Mouse (Mus musculus): Measurements from ENCODE around the gene Hsf2bp. TPM values are rescaled to one million over a fixed set of nuclear protein-coding genes. Genes with fewer than 3 reads are reported as not detected.

Hsf2bp gene
- polyA plus RNA-seq, 1 experiment, result not detected

DNA sequence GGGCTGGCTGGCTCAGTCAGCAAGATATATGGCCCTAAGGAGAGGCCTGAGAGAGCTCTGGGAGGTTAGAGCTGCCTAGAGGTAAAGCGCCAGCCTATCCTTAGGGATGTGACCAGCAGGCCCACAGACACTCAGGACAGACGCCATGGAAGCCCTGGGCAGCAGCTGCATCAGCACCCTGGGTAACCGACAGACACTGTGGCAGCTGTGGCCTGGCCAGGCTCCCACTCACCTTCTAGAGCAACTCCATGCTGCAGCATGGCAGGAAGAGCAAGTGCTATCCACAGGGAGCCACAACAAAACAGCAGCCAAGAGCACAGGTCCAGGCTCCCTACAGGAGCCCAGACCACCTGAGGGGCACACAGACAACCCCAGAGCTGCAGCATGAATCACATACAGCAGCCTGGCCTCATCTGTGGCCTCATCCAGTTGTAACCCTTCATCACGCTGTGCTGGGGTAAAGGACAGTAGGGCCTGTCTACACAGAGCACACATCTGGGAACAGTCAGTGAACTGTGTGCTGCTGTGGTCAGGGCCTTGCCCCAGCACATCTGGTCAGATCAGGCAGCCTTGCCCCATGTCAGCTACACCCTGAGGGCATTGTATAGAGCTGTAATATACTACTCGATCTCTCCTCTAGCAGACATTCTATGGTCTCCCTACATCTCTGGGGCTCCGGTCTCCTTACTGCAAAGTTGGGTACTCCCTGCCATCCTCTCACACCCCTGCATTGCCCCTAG is 100.9 kb downstream of the Hsf2bp start:
- Histone ChIP-seq H3K27ac (ENCODE audit: insufficient read depth, low read depth, low read length) (no peak overlapping the region), H3K4me1 (ENCODE audit: control insufficient read depth, insufficient read depth, low read length) (peaks cover 2% of the 10 kb centered on the region; the same call in 1 of the 2 replicates), H3K4me3 (ENCODE audit: insufficient read depth, low read length) (no peak overlapping the region)
- TF ChIP-seq CTCF (IDR thresholded peaks at IDR 0.05; ENCODE audit: low read depth, low read length) (no peak), POLR2A (IDR thresholded peaks at IDR 0.05; ENCODE audit: borderline replicate concordance, low read depth, low read length) (no peak)

DNA sequence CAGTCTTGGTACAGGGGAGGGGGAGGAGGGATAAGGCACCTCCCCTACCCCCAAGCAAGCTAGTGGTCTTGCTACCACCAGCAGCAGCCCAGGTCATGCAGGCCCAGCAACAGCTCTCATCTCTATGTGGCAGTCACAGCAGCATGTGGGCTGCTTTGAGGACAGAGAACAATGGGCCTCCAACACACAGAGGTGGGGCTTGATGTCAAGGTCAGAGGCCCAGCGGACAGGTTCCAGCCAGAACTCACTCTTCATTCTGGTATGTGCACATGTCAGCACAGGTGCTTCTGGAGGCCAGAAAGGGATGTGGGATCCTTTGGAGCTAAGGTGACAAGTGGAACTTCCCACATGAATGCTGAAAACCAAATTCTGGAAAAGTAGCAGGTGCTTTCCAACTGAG is 102.2 kb downstream of the Hsf2bp start:
- Histone ChIP-seq H3K4me1 (ENCODE audit: control insufficient read depth, insufficient read depth, low read length) (peaks cover 2% of the 10 kb centered on the region; the same call in 1 of the 2 replicates), H3K27ac (ENCODE audit: insufficient read depth, low read depth, low read length) (no peak overlapping the region), H3K4me3 (ENCODE audit: insufficient read depth, low read length) (no peak overlapping the region)
- TF ChIP-seq CTCF (IDR thresholded peaks at IDR 0.05; ENCODE audit: low read depth, low read length), result no peak
- no peak for TF ChIP-seq POLR2A (IDR thresholded peaks at IDR 0.05; ENCODE audit: borderline replicate concordance, low read depth, low read length)

DNA sequence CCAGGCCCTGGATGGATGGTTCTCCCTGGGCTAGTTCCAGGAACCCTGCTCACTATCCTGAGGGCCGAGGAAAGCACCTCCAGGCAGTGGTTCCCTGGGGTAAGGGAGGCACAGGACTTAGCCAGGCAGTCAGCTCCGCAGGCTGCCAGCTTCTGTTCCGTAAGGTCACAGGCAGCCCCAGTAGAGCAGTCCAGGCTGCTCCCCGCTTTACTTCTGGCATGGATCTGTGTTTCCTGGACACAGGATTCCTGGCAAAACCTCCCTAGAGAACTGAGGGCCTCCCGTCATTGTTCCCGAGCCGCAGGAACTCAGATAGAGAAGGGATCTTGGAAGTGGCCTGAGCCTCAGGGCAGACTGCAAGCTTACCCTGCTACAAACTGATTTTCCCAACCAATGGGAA is 104.7 kb downstream of the Hsf2bp start:
- peaks cover 4% of the 10 kb centered on the region for H3K4me1 ChIP-seq (ENCODE audit: control insufficient read depth, insufficient read depth, low read length)
- H3K27ac ChIP-seq (ENCODE audit: insufficient read depth, low read depth, low read length), result no peak overlapping the region
- H3K4me3 ChIP-seq (ENCODE audit: insufficient read depth, low read length), result no peak overlapping the region
- TF ChIP-seq POLR2A (IDR thresholded peaks at IDR 0.05; ENCODE audit: borderline replicate concordance, low read depth, low read length) (no peak), CTCF (IDR thresholded peaks at IDR 0.05; ENCODE audit: low read depth, low read length) (no peak)

DNA sequence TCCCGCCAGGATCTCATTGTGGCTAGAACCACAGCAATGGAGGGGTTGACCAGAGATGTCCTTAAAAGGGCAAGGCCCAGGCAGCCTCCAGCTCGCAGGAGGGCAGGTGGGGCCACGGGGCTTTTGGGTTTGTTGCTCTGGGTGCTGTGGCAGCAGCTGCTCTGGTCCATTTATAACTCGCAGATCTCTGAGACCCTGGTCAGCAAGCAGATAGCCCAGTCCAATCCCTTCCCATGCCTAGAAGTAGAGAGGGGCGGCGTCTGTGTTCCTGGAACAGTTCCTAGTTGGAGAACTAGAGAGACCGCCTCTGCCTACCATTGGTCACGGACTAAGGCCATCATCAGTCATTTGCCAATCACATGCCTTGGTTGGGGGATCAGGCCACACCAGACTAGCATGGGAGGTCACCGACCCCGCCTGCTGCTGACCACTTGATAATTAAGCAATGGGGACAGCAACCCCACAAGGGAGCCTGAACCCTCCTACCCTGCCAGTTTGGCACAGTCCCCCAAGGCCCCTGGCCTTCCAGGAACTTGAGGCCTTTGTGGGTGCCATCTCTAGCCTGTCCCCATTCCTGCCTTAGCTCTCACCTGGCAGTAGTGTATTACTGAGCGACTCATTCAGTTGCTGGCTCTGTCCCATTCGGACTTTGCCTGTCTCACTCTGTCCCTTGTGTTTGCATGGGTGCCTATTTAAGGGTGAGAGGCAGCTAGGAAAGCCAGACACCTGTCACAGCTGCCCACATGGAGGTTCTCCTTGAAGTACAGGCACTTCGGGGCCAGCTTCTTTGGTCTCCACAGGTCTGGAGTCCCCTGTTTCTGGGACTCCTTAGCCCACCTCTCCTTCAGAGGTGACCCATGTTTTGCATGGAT is 106.1 kb downstream of the Hsf2bp start:
- TF ChIP-seq CTCF (IDR thresholded peaks at IDR 0.05; ENCODE audit: low read depth, low read length) (no peak), POLR2A (IDR thresholded peaks at IDR 0.05; ENCODE audit: borderline replicate concordance, low read depth, low read length) (no peak)

DNA sequence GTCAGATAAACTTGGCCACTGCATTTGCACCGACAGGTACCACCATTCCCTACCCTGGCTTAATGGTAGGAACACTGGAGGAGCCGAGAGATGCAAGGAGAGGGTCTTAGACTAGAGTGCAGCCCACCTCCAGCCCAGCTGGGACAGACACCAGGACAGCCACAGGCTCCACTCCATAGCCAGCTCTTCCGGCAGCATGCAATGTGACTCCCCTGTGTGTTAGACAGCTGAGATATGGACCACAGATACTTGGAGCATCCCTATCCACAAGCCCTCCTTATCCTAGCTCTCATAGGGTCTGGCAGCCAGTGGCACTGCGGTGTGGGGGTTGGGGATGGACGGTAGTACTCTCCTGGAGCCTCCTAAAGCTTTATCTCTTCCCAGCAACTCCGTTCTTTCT is 107.1 kb downstream of the Hsf2bp start:
- Histone ChIP-seq H3K4me3 (ENCODE audit: insufficient read depth, low read length) (no peak overlapping the region), H3K4me1 (ENCODE audit: control insufficient read depth, insufficient read depth, low read length) (peaks cover 4% of the 10 kb centered on the region), H3K27ac (ENCODE audit: insufficient read depth, low read depth, low read length) (no peak overlapping the region)
- TF ChIP-seq CTCF (IDR thresholded peaks at IDR 0.05; ENCODE audit: low read depth, low read length), result no peak

More for the DNA sequence above, 106.1 kb downstream of the Hsf2bp start:
- Histone ChIP-seq H3K4me3 (ENCODE audit: insufficient read depth, low read length) (no peak overlapping the region), H3K27ac (ENCODE audit: insufficient read depth, low read depth, low read length) (no peak overlapping the region), H3K4me1 (ENCODE audit: control insufficient read depth, insufficient read depth, low read length) (peaks cover 4% of the 10 kb centered on the region)

DNA sequence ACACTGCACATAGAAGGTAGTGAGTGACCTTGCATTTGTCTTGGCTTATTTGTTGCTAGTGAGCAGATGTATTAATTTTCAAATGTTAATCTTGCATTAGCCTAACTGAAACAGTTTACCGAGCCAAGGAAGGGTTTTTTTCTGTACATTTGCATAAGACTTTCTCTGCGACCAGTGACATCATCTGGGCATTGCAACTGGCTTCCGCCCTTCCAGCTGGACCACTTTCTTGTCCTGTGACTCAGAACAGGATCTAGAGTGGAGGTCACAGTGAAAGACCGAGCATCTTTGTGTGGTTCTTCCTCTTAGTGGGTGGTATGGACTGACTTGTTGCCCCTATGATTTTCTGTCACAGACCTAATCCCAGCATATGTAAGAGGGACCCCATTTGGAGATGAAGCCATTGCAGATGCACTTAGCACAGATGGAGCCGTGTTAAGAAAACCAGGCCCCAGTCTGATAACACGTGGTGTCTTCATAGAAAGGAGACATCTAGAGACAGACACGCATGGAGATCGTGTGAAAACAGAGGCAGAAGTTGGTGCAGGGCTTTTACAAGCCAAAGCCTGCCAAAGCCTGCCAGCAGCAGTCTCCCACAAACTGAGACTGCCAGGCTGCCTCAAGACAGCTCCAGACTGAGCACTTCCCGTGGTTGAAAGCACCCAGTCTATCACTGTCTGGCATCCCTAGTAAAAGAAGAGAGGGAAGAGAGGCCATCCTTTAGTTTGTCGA is 108.1 kb downstream of the Hsf2bp start:
- H3K4me1 ChIP-seq (ENCODE audit: control insufficient read depth, insufficient read depth, low read length), result peaks cover 4% of the 10 kb centered on the region
- TF ChIP-seq CTCF (IDR thresholded peaks at IDR 0.05; ENCODE audit: low read depth, low read length) (no peak), POLR2A (IDR thresholded peaks at IDR 0.05; ENCODE audit: borderline replicate concordance, low read depth, low read length) (no peak)
- no peak overlapping the region for H3K27ac ChIP-seq (ENCODE audit: insufficient read depth, low read depth, low read length)
- no peak overlapping the region for H3K4me3 ChIP-seq (ENCODE audit: insufficient read depth, low read length)

DNA sequence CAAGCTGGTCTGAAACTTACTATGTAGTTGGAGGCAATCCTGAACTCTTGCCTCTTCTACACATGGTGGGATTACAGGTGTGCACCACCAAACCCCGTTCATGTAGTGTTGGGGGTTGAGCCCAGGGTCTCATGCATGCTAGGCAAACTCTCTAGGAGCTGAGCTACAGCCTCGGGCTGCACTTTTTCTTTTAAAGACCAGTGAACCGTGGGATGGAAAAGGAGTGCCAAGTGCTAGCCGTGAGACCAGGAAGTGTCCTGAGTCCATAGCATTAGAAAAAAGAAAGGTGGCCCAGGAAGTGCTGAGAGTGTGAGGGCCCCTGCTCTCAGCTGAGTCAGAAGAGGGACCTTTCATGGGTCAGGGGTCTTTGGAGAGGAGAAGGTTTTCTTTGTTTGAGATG is 111.9 kb downstream of the Hsf2bp start:
- H3K4me3 ChIP-seq (ENCODE audit: insufficient read depth, low read length), result no peak overlapping the region
- TF ChIP-seq CTCF (IDR thresholded peaks at IDR 0.05; ENCODE audit: low read depth, low read length) (no peak), POLR2A (IDR thresholded peaks at IDR 0.05; ENCODE audit: borderline replicate concordance, low read depth, low read length) (no peak)
- peaks cover 4% of the 10 kb centered on the region for H3K4me1 ChIP-seq (ENCODE audit: control insufficient read depth, insufficient read depth, low read length)

DNA sequence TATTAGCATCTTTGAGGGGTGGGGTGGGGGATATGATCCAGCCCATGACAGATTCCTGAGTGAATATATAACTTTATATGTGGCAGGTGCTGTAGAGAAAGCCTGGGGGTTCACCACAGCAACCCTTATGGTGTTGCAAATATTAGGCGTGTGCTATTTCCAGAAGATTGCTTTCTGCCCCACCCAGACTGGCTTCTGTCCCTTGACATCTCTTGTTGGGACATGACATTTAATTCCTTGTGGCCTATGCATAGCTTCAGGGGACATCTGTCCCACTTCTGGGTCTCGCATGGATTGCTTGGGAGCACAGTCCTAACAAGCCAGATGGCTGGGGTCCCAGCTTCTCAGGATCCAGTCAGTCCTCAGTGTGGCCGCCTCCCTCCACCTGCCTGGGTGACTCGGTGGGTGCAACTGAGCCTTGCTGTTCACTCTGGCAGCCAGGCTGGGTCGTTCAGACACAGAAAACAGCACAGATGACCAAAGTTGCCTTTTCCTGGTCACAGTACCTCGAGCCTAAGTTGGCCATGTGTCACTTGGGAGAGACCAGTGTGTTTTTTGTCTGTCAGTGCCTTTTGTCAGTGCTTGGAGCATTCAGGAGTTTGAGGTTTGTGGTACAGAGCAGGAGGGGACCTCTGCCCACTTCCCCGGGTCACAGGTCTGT is 112.7 kb downstream of the Hsf2bp start:
- Histone ChIP-seq H3K27ac (ENCODE audit: insufficient read depth, low read depth, low read length) (no peak overlapping the region), H3K4me3 (ENCODE audit: insufficient read depth, low read length) (no peak overlapping the region), H3K4me1 (ENCODE audit: control insufficient read depth, insufficient read depth, low read length) (peaks cover 4% of the 10 kb centered on the region)
- TF ChIP-seq POLR2A (IDR thresholded peaks at IDR 0.05; ENCODE audit: borderline replicate concordance, low read depth, low read length) (no peak), CTCF (IDR thresholded peaks at IDR 0.05; ENCODE audit: low read depth, low read length) (no peak)

More for the DNA sequence above, 111.9 kb downstream of the Hsf2bp start:
- H3K27ac ChIP-seq (ENCODE audit: insufficient read depth, low read depth, low read length), result no peak overlapping the region

DNA sequence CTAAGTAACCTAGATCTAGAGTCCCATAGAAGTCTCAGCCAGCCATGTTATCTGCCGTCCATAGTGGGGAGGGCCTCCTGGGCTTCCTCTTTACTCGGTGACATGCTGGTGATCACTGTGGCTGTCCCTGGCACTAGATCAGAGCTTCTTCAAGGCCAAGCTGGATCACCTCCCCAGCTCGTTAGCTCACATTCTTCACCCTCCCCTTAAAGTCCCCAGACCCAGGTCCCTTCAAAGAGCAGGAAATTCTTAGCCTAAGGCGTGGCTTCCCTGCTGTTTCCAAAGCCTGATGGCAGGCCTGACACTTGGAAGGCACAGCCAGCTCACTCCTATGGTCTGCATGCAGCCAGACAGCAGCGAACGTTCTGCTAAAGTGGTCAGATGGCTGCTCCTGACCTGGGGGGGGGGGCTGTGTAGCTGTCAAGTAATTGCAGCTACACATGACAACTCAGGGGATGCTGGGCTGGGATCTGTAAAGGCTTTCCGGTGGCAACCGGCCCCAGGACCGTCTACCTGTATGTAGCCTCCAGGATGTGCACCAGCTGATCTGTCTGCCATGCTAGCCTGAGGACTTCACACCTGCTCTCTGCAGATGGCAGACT is 115.5 kb downstream of the Hsf2bp start:
- TF ChIP-seq CTCF (IDR thresholded peaks at IDR 0.05; ENCODE audit: low read depth, low read length), result no peak
- no peak for TF ChIP-seq POLR2A (IDR thresholded peaks at IDR 0.05; ENCODE audit: borderline replicate concordance, low read depth, low read length)
- H3K4me3 ChIP-seq (ENCODE audit: insufficient read depth, low read length), result no peak overlapping the region
- no peaks in the 10 kb centered on the region for H3K4me1 ChIP-seq (ENCODE audit: control insufficient read depth, insufficient read depth, low read length)
- no peak overlapping the region for H3K27ac ChIP-seq (ENCODE audit: insufficient read depth, low read depth, low read length)

Data from bone marrow macrophage, adult 2 months (primary cell).